In the genomic region with DNA sequence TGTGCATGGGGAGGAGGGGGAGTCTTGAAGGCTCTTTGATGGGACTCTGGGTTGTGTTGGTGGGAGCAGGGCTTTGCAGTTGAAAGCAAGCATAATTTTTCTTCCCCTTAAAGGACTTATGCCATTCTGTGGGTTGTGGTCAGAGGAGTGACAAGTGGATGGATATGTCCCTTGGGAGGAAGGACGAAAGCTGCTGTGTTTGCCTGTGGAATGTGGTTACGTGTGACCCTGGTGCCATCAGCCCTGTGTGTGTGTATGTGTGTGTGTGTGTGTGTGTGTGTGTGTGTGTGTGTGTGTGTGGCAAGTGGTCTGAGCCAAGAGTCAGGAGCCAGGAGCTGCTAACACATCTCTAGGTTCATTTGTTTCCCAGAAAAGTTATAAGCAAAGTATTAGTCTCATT, we compare ENCODE assay signal across 12 mouse cellular contexts.
DNase-seq lines count a peak whose midpoint lies in the region; ATAC-seq and TF ChIP-seq lines count a peak whose summit lies in the region.
"Had no signal": no experiment of that assay in that cellular context is flagged by ENCODE, and none has a peak within 500 bp of the region (broad histone marks: within the 10 kb centered on the region; RNA-seq: fewer than 3 reads in every experiment).

No protein-coding gene starts in this region.

- no peak overlapping the region for H3K4me3 ChIP-seq in kidney, embryonic 15.5 days (replicated peaks)
- H3K4me3 ChIP-seq in G1E (ENCODE audit: low read depth, low read length), result no peak overlapping the region
- H3K4me3 ChIP-seq in liver, embryonic 15.5 days (replicated peaks), result no peak overlapping the region
- H3K4me3 ChIP-seq: embryonic facial prominence, embryonic 15.5 days; stomach, embryonic 15.5 days had no signal

- peak overlapping the region; percentile 64 for H3K27ac ChIP-seq in kidney, embryonic 15.5 days
- H3K27ac ChIP-seq in liver, embryonic 15.5 days (replicated peaks), result peak overlapping the region; percentile 71
- H3K27ac ChIP-seq: embryonic facial prominence, embryonic 15.5 days; stomach, embryonic 15.5 days had no signal

- DNase-seq in kidney, adult 18-20 months, result no peak
- peak; percentile 14 for DNase-seq in G1E (ENCODE audit: low spot score)
- DNase-seq in embryo, embryonic 11 days, result peak; percentile 37
- DNase-seq in right cerebral cortex, postnatal 10 days (ENCODE audit: low spot score in 2 of 2), result no peak
- no peak for DNase-seq in cerebellum, adult 9-11 months
- DNase-seq: cerebellum, adult 9-10 months; right cerebral cortex, postnatal 14 days; thymus, postnatal 36 days had no signal

- no peak for TF ChIP-seq CTCF in G1E (IDR thresholded peaks at IDR 0.05; ENCODE audit: low read depth, low read length)

- WGBS in kidney, embryonic 15.5 days, result 29% methylated on average over 2 of the region's 2 CpGs
- 22% methylated on average over 2 of the region's 2 CpGs for WGBS in liver, embryonic 15.5 days (ENCODE audit: insufficient replicate concordance)

- no peak overlapping the region for H3K9ac ChIP-seq in kidney, embryonic 15.5 days
- H3K9ac ChIP-seq in liver, embryonic 15.5 days, result no peak overlapping the region
- H3K9ac ChIP-seq: embryonic facial prominence, embryonic 15.5 days; stomach, embryonic 15.5 days had no signal

- no peaks in the 10 kb centered on the region for H3K36me3 ChIP-seq in kidney, embryonic 15.5 days
- no peaks in the 10 kb centered on the region for H3K36me3 ChIP-seq in G1E (replicated peaks)
- H3K36me3 ChIP-seq in liver, embryonic 15.5 days (replicated peaks), result no peaks in the 10 kb centered on the region
- H3K36me3 ChIP-seq: embryonic facial prominence, embryonic 15.5 days; stomach, embryonic 15.5 days had no signal

- H3K27me3 ChIP-seq in kidney, embryonic 15.5 days, result 0 out of 2 replicates have a peak, but pooled peaks cover 3% of the 10 kb centered on the region
- peaks cover 22% of the 10 kb centered on the region for H3K27me3 ChIP-seq in G1E (ENCODE audit: insufficient read depth, low read length)
- H3K27me3 ChIP-seq in liver, embryonic 15.5 days, result peaks cover 7% of the 10 kb centered on the region; the same call in 1 of the 2 replicates
- H3K27me3 ChIP-seq: stomach, embryonic 15.5 days had no signal

- no peak overlapping the region for H3K4me2 ChIP-seq in kidney, embryonic 15.5 days
- H3K4me2 ChIP-seq in liver, embryonic 15.5 days, result peak overlapping the region; percentile 39
- H3K4me2 ChIP-seq: embryonic facial prominence, embryonic 15.5 days; stomach, embryonic 15.5 days had no signal

- H3K4me1 ChIP-seq in kidney, embryonic 15.5 days, result peaks cover 31% of the 10 kb centered on the region
- H3K4me1 ChIP-seq in G1E (ENCODE audit: insufficient read depth, low read depth, low read length), result peaks cover 52% of the 10 kb centered on the region
- peaks cover 40% of the 10 kb centered on the region for H3K4me1 ChIP-seq in liver, embryonic 15.5 days (replicated peaks)
- H3K4me1 ChIP-seq: stomach, embryonic 15.5 days had no signal

- H3K9me3 ChIP-seq in kidney, embryonic 15.5 days (replicated peaks), result no peaks in the 10 kb centered on the region
- no peaks in the 10 kb centered on the region for H3K9me3 ChIP-seq in G1E (replicated peaks)
- H3K9me3 ChIP-seq in liver, embryonic 15.5 days (replicated peaks), result no peaks in the 10 kb centered on the region
- H3K9me3 ChIP-seq: embryonic facial prominence, embryonic 15.5 days; stomach, embryonic 15.5 days had no signal

- ATAC-seq in kidney, embryonic 15.5 days (replicated peaks; ENCODE audit: low FRiP score), result no peak; the same call in 1 of the 2 replicates
- ATAC-seq in G1E (ENCODE audit: extremely low read depth, insufficient number of reproducible peaks, low FRiP score, poor library complexity, severe bottlenecking), result no peak
- peak; percentile 15; the same call in 1 of the 2 replicates for ATAC-seq in liver, embryonic 15.5 days (ENCODE audit: insufficient read depth)

Comparison
In these comparisons a context has a peak if more than half of its experiments do, and no peak if none do; other contexts are left out.
1. DNase-seq: peak in G1E (single experiment) and embryo, embryonic 11 days (single experiment); none in kidney, adult 18-20 months (single experiment), right cerebral cortex, postnatal 10 days (0 of 2) and cerebellum, adult 9-11 months (single experiment).